Mouse (Mus musculus) kidney, adult 2 months (tissue): ENCODE measurements around the gene Saxo1.

Experiments used
- CTCF ChIP-seq: fragments of 200-500 bp; conservative IDR thresholded peaks from 2 replicates; pipeline ENCODE4 v1.5.1; 2011; ENCODE audit warnings: low read depth, mild to moderate bottlenecking, control low read depth, low read length, moderate library complexity, mixed read lengths; ENCODE audit not compliant: insufficient read depth, insufficient read length
- POLR2A ChIP-seq: fragments of 200-500 bp; IDR thresholded peaks from one replicate; pipeline ENCODE4 v1.6.1; 2011; ENCODE audit warnings: low read depth, low read length, control low read depth

DNA sequence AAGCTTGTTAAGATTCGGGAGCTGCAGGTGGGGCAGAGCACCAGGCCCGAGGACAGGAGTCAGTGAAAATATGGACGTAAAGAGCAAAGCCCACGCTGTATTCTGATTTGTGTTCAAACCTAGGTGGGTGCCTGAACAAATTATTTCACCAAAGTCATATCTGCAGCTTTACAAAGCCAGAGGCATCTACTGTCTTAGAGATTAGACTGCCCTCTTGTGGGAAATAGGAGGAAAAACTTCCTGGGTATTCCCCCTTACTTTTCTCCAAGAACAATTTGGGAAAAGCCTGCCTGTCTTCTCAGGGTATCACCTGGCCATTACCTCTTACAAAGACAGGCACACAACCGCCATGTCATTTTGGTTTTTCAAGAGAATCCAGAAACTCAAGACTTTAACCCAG, 12.5 kb downstream of the Saxo1 start:
- TF ChIP-seq POLR2A (no peak), CTCF (0 out of 2 replicates have a peak, but pooled peaks have one; percentile 16)
